Mouse (Mus musculus): ENCODE data around the gene Mamstr. TPM values are rescaled to one million over a fixed set of nuclear protein-coding genes. Genes with fewer than 3 reads are reported as not detected.

Mamstr gene
- polyA plus RNA-seq, 1 experiment = 0.48 TPM

DNA sequence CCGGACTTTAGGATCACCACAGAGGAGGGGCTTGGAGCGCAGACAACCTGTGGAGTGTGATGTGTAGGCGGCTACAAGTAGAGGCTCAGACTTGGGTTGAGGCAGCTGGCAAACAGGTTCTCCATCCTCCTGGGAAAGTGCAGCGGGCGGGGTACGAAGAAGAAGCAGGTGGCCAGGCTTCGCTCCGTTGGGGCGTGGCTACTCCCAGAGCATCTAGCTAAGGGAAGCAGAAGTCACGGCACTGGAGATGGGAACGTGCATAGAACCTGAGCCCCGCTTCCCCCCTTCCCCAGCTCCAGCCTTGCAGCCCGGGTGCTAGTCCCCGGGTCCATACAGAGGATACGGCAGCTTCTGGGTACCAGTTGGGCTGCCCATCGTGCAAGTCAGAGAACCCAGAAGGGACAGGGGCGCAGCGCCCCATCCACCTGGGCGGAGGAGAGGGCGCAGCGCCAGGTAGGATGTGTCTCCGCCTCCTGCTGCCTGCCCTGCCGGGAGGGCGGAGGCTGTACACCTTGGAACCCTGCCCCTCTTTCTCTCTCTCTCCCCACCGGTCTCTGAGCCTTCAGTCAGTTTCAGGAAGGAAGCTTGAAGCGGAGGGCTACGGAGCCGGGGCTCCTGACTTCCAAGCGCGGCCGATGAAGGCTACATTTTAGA lies 22.6 kb upstream of the Mamstr start, which contains the start of gene Fut1:
Gene Fut1, plus strand, starts transcription at position 248 of the 654 bp plus-strand sequence.
- H3K79me2 ChIP-seq (ENCODE audit: control insufficient read depth, insufficient read depth) = no peaks in the 10 kb centered on the region
- H3K27me3 ChIP-seq (ENCODE audit: control insufficient read depth, insufficient read depth, insufficient read length) = no peaks in the 10 kb centered on the region
- H3K4me3 ChIP-seq (ENCODE audit: insufficient read depth, poor library complexity, severe bottlenecking) = no peak within 1 kb of the TSS
- TF ChIP-seq USF1 (IDR thresholded peaks at IDR 0.05; ENCODE audit: low read depth) (no peak), MYOD1 (IDR thresholded peaks at IDR 0.05; ENCODE audit: control insufficient read depth, insufficient read length, low read depth) (no peak), CEBPB (IDR thresholded peaks at IDR 0.05; ENCODE audit: low read depth) (no peak), CTCF (IDR thresholded peaks at IDR 0.05; ENCODE audit: control insufficient read depth, insufficient read depth, insufficient read length) (no peak), FOSL1 (IDR thresholded peaks at IDR 0.05; ENCODE audit: insufficient read depth, low read length, poor library complexity, severe bottlenecking) (no peak), MYOG (IDR thresholded peaks at IDR 0.05; ENCODE audit: control insufficient read depth, extremely low read depth, insufficient read length) (no peak), MAX (IDR thresholded peaks at IDR 0.05) (no peak)
- H3ac ChIP-seq (ENCODE audit: control insufficient read depth, insufficient read length, low read depth) = no peak within 1 kb of the TSS
- H3K79me3 ChIP-seq (ENCODE audit: low read depth) = no peaks in the 10 kb centered on the region
- H3K36me3 ChIP-seq (ENCODE audit: control insufficient read depth, insufficient read depth) = no peaks in the 10 kb centered on the region

DNA sequence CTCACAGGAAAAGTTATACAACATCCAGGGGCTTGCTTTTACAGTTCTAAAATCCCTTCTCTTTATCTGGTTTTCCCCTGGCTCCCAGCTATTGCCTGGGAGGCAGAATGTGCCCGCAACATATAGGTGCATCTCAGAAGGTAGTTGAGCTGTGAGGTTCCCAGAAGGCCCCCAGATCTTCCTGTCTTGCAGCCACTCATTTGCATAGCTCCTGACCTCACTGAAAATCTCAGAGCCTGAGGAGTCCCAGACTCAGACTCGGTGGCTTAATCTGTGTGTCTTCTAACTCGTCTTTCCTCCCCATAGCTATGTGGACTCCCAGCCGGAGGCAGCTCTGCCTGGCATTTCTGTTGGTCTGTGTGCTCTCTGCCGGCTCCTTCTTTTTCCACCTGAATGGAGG lies 21.5 kb upstream of the Mamstr start:
- Histone ChIP-seq H3K79me3 (ENCODE audit: low read depth) (no peaks in the 10 kb centered on the region), H3K27me3 (ENCODE audit: control insufficient read depth, insufficient read depth, insufficient read length) (no peaks in the 10 kb centered on the region), H3ac (ENCODE audit: control insufficient read depth, insufficient read length, low read depth) (no peak overlapping the region), H3K36me3 (ENCODE audit: control insufficient read depth, insufficient read depth) (no peaks in the 10 kb centered on the region), H3K79me2 (ENCODE audit: control insufficient read depth, insufficient read depth) (no peaks in the 10 kb centered on the region), H3K4me3 (ENCODE audit: insufficient read depth, poor library complexity, severe bottlenecking) (no peak overlapping the region)
- no peak for TF ChIP-seq CEBPB (IDR thresholded peaks at IDR 0.05; ENCODE audit: low read depth)
- TF ChIP-seq USF1 (IDR thresholded peaks at IDR 0.05; ENCODE audit: low read depth) = no peak
- no peak for TF ChIP-seq MAX (IDR thresholded peaks at IDR 0.05)
- TF ChIP-seq MYOG (IDR thresholded peaks at IDR 0.05; ENCODE audit: control insufficient read depth, extremely low read depth, insufficient read length) = no peak
- TF ChIP-seq MYOD1 (IDR thresholded peaks at IDR 0.05; ENCODE audit: control insufficient read depth, insufficient read length, low read depth) = no peak
- TF ChIP-seq FOSL1 (IDR thresholded peaks at IDR 0.05; ENCODE audit: insufficient read depth, low read length, poor library complexity, severe bottlenecking) = no peak
- TF ChIP-seq CTCF (IDR thresholded peaks at IDR 0.05; ENCODE audit: control insufficient read depth, insufficient read depth, insufficient read length) = no peak

DNA sequence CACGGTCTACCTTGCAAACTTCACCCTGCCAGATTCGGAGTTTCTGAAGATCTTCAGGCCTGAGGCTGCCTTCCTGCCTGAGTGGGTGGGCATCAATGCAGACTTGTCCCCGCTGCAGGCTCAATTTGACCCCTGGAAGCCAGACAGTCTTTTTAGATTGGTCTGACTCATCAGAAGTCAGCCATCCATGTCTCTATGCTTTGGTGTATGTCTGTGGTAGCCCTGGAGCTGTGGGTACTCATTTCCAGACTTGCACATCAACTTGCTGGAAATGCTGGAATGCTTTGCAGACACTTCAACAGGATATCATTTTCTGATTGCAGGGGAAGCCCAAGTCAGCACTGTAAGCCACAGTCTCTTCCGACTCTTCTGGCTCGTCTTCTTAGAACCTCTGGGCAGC lies 20.2 kb upstream of the Mamstr start:
- Histone ChIP-seq H3K27me3 (ENCODE audit: control insufficient read depth, insufficient read depth, insufficient read length) (peaks cover 4% of the 10 kb centered on the region), H3K36me3 (ENCODE audit: control insufficient read depth, insufficient read depth) (no peaks in the 10 kb centered on the region)

DNA sequence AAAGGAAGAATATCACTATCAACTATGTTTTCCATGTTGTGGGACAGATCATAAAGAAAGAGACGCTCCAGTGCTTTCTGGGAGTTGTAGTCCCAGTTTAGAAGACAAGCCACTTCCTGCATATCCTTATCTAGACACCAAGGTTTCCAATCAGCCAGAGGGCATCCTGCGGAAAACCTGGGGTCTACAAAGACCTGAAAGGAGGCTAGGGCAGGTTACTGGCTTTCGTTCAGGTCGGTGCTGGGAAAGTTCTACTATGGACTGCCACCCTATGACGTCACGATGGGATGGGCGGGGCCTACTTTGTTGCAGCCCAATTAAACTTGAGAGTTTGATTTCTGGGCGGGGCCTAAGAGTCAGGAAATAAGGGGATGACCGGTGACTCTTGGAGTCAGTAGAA lies 18.3 kb upstream of the Mamstr start, which contains the start of gene Izumo1:
Gene Izumo1, plus strand, starts transcription at position 369 of the 400 bp plus-strand sequence.
- TF ChIP-seq MYOD1 (IDR thresholded peaks at IDR 0.05; ENCODE audit: control insufficient read depth, insufficient read length, low read depth) (no peak), CEBPB (IDR thresholded peaks at IDR 0.05; ENCODE audit: low read depth) (no peak), FOSL1 (IDR thresholded peaks at IDR 0.05; ENCODE audit: insufficient read depth, low read length, poor library complexity, severe bottlenecking) (no peak), MAX (IDR thresholded peaks at IDR 0.05) (no peak)
- Histone ChIP-seq H3K79me3 (ENCODE audit: low read depth) (no peaks in the 10 kb centered on the region), H3K27me3 (ENCODE audit: control insufficient read depth, insufficient read depth, insufficient read length) (peaks cover 10% of the 10 kb centered on the region), H3ac (ENCODE audit: control insufficient read depth, insufficient read length, low read depth) (no peak within 1 kb of the TSS), H3K79me2 (ENCODE audit: control insufficient read depth, insufficient read depth) (no peaks in the 10 kb centered on the region), H3K4me3 (ENCODE audit: insufficient read depth, poor library complexity, severe bottlenecking) (no peak within 1 kb of the TSS), H3K36me3 (ENCODE audit: control insufficient read depth, insufficient read depth) (no peaks in the 10 kb centered on the region)

More for the DNA sequence above, 20.2 kb upstream of the Mamstr start:
- TF ChIP-seq CEBPB (IDR thresholded peaks at IDR 0.05; ENCODE audit: low read depth) (no peak), FOSL1 (IDR thresholded peaks at IDR 0.05; ENCODE audit: insufficient read depth, low read length, poor library complexity, severe bottlenecking) (no peak), USF1 (IDR thresholded peaks at IDR 0.05; ENCODE audit: low read depth) (no peak), MYOG (IDR thresholded peaks at IDR 0.05; ENCODE audit: control insufficient read depth, extremely low read depth, insufficient read length) (no peak), MAX (IDR thresholded peaks at IDR 0.05) (no peak), MYOD1 (IDR thresholded peaks at IDR 0.05; ENCODE audit: control insufficient read depth, insufficient read length, low read depth) (no peak), CTCF (IDR thresholded peaks at IDR 0.05; ENCODE audit: control insufficient read depth, insufficient read depth, insufficient read length) (no peak)
- H3ac ChIP-seq (ENCODE audit: control insufficient read depth, insufficient read length, low read depth) = no peak overlapping the region
- no peaks in the 10 kb centered on the region for H3K79me2 ChIP-seq (ENCODE audit: control insufficient read depth, insufficient read depth)
- no peak overlapping the region for H3K4me3 ChIP-seq (ENCODE audit: insufficient read depth, poor library complexity, severe bottlenecking)
- H3K79me3 ChIP-seq (ENCODE audit: low read depth) = no peaks in the 10 kb centered on the region

DNA sequence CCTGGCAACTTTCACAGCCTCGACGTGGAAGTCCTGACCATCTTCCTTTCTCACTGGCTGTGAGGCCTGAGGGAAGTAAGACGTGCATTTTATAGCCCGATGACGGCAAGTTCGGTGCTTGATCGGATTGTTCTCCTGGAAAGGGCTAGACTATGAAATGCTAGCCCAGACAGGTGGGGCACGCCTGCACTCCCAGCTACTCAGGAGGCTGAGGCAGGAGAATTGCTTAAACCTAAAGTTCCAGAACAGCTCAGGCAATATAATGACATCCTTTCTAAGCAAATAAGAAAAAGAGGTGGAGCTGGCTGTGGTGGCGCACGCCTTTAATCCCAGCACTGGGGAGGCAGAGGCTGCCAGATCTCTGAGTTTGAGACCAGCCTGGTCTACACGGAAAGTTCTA lies 16.3 kb upstream of the Mamstr start:
- Histone ChIP-seq H3K4me3 (ENCODE audit: insufficient read depth, poor library complexity, severe bottlenecking) (no peak overlapping the region), H3ac (ENCODE audit: control insufficient read depth, insufficient read length, low read depth) (no peak overlapping the region), H3K27me3 (ENCODE audit: control insufficient read depth, insufficient read depth, insufficient read length) (peaks cover 10% of the 10 kb centered on the region), H3K79me3 (ENCODE audit: low read depth) (no peaks in the 10 kb centered on the region), H3K79me2 (ENCODE audit: control insufficient read depth, insufficient read depth) (no peaks in the 10 kb centered on the region), H3K36me3 (ENCODE audit: control insufficient read depth, insufficient read depth) (no peaks in the 10 kb centered on the region)
- no peak for TF ChIP-seq CEBPB (IDR thresholded peaks at IDR 0.05; ENCODE audit: low read depth)
- no peak for TF ChIP-seq FOSL1 (IDR thresholded peaks at IDR 0.05; ENCODE audit: insufficient read depth, low read length, poor library complexity, severe bottlenecking)
- no peak for TF ChIP-seq USF1 (IDR thresholded peaks at IDR 0.05; ENCODE audit: low read depth)
- no peak for TF ChIP-seq MYOD1 (IDR thresholded peaks at IDR 0.05; ENCODE audit: control insufficient read depth, insufficient read length, low read depth)
- no peak for TF ChIP-seq MAX (IDR thresholded peaks at IDR 0.05)
- no peak for TF ChIP-seq CTCF (IDR thresholded peaks at IDR 0.05; ENCODE audit: control insufficient read depth, insufficient read depth, insufficient read length)
- TF ChIP-seq MYOG (IDR thresholded peaks at IDR 0.05; ENCODE audit: control insufficient read depth, extremely low read depth, insufficient read length) = no peak
